Mouse (Mus musculus) cerebellum, adult 8-10 months (tissue): ENCODE measurements around the gene Acat2.
"Not testable (repeated sequence)": the region's sequence is repeated elsewhere in the genome, so short reads cannot be mapped to it uniquely, and the experiment has no call there.

ENCODE experiments used
- DNase-seq: peaks from one replicate; pipeline ENCODE4 v3.0.0; 2022

Gene Acat2

DNA sequence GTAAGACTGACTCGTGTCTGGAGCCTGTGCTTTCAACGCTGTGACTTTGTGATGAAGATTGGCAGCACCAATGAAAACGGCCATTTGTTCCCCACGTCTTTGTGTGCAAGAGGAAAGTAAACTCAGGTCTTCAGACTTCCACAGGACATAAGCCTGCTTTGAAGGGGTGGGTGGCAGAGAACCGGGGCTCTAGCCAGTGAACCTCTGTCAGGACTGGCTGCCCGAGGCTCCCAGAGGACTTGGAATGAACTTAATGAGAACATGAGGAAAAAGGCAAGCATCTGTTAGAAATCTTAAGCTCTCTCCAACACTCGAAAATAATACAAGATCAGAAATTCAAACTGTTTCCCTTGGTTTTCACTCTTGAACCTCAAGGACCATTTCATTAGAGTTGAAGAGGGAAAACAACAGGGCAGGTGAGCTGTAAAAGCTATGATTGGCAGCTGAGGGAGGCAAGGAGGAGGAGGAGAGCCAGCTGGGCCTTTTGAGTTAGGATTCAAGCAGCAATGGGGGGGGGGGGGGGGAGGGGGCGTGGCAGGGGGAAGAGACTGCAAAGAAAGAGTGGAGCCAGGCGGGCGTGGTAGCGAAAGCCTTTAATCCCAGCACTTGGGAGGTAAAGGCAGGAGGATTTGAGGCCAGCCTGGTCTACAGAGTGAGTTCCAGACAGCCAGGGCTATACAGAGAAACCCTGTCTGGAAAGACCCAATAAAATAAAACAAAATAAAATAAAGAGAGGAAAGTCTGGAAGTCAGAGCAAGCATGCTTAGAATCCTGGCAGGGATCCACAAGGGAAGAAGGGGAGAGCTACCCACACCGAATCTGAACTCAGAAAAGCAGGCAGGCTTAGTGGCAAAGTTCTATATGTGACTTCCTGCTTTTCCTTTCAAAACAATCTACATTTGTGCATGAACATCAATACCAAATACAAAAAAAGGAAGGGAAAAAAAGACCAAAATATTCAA lies 56.9 kb downstream of the Acat2 start:
- no peak for DNase-seq

GRCm38 (mm10) chr17:12902291-12902690 lies 58.3 kb downstream of the Acat2 start:
- no peak for DNase-seq

DNA sequence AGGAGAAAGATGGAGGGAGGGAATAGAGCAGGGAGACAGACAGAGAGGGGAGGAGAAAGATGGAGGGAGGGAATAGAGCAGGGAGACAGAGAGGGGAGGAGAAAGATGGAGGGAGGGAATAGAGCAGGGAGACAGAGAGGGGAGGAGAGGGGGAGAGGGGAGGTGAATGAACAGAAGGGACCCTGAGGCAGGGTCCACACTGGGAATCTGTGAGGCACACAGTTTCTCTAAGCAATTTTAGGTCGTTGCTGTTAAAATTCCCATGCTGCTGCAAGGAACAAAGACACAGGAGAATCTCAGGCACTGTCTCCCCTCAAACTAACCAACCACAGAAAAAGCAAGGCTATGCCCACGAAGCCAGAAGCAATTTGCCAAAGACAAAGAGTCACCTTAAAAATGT lies 61.9 kb downstream of the Acat2 start:
- DNase-seq = not testable (repeated sequence)

GRCm38 (mm10) chr17:12897674-12898073 lies 62.9 kb downstream of the Acat2 start:
- DNase-seq = no peak
